Mouse (Mus musculus): Measurements from ENCODE around the gene Plxnb2. TPM values are rescaled to one million over a fixed set of nuclear protein-coding genes. Genes with fewer than 3 reads are reported as not detected.

Plxnb2 gene
- polyA plus RNA-seq, 1 experiment from 2014 or later: 130 TPM

DNA sequence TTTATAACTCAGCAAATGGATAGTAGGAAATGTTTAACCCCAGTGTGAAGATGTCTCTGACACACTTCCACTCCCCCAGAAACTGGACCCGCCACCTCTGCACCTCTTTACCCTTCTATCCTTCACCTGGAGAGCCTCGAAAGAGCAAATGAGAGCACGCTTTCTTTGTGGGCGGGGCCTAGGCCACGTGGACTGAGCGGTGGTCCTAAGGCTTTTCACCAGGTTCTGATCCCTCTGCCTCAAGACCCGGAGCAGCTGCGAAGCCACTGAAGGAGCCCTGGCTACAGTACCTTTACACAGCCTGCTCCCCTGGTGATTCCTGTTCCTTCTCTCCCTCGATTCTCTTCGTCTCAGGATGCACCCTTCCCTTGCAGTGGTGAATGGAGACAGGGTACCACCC lies 33.1 kb downstream of the Plxnb2 start:
- H3K4me3 ChIP-seq: peak overlapping the region; percentile 71; the same call in 1 of the 2 replicates
- no peak overlapping the region for H3K9ac ChIP-seq
- H3K4me2 ChIP-seq: peak overlapping the region; percentile 94
- no peak overlapping the region for H3K27ac ChIP-seq
- H3K4me1 ChIP-seq: peaks cover 41% of the 10 kb centered on the region
- 22% methylated on average over 10 of the region's 10 CpGs for WGBS
- H3K27me3 ChIP-seq: peaks cover 58% of the 10 kb centered on the region
- H3K36me3 ChIP-seq: no peaks in the 10 kb centered on the region
- ATAC-seq (ENCODE audit: insufficient number of reproducible peaks, insufficient read depth, low FRiP score, low TSS enrichment, low read depth): no peak
- H3K9me3 ChIP-seq: no peaks in the 10 kb centered on the region

DNA sequence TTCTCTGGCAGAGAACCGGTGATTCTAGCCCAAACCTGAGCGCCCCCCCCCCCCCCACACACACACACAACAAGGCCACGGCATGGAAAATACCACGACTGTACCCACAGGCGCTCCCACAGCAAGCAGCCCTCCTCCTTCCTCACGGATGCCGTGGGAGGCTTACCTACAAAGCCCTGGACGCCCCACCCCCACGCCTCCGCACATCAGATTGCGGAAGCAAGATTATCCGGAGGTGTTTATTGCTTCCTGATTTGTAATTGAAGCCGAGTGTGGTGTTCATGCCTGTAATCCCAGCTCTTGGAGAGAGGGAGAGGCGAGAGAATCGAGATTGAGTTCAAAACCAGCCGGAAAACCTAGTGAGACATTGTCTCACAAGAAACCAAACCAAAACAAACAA lies 33.6 kb downstream of the Plxnb2 start:
- Histone ChIP-seq H3K4me2 (peak overlapping the region; percentile 94), H3K4me1 (peaks cover 37% of the 10 kb centered on the region), H3K27ac (no peak overlapping the region), H3K4me3 (peak overlapping the region; percentile 33), H3K9ac (peak overlapping the region; percentile 58), H3K9me3 (no peaks in the 10 kb centered on the region), H3K27me3 (peaks cover 63% of the 10 kb centered on the region), H3K36me3 (no peaks in the 10 kb centered on the region)
- no peak for ATAC-seq (ENCODE audit: insufficient number of reproducible peaks, insufficient read depth, low FRiP score, low TSS enrichment, low read depth)
- 8% methylated on average over 16 of the region's 16 CpGs for WGBS

DNA sequence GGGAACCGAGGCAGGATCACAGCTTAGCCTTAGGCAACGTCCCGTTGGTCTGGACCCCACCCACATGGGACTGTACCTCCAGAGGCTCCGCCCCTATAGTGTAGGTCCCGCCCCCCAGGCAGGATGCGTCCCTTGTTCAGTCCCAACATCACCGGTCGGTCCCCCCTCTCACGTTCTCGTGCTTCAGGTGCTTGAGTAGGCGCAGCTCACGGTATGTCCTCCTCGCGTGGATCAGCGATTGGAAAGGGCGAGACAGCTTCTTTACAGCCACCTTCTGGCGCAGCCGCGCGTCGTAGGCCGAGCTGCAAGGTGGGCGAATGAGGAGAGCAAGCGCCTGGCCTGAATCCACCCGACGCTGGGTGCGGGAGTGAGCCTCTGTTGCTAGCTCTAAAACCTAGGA lies 34.1 kb downstream of the Plxnb2 start:
- WGBS: under 1% methylated on average over 27 of the region's 27 CpGs
- no peak overlapping the region for H3K27ac ChIP-seq

DNA sequence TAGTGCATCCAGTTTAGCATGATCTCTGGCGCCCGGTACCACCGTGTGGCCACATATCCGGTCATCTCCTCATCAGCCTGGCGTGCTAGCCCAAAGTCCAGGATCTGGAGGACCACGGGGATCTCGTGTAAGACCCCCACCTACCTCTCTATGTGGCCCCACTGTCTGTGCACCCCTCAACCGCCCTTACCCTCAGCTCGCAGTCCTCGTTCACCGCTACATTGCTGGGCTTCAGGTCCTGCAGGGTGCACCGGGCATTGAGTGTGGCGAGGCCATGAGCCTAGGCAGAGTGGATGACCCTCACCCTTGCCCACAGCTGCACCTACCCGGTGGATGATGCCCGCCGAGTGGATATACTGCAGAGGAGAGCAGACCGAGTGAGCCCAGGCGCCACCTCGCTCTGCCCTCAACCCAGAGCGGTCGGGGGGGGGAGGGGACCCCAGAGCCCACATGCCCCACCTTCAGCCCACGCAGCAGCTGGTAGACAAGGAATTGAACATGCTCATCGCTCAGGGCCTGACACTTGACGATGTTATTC lies 34.7 kb downstream of the Plxnb2 start:
- Histone ChIP-seq H3K4me2 (peak overlapping the region; percentile 94; the same call in 1 of the 2 replicates), H3K9me3 (no peaks in the 10 kb centered on the region), H3K36me3 (no peaks in the 10 kb centered on the region), H3K4me1 (peaks cover 44% of the 10 kb centered on the region), H3K27ac (no peak overlapping the region), H3K9ac (no peak overlapping the region), H3K27me3 (peaks cover 74% of the 10 kb centered on the region), H3K4me3 (peak overlapping the region; percentile 33; the same call in 1 of the 2 replicates)
- WGBS: 74% methylated on average over 24 of the region's 24 CpGs
- ATAC-seq (ENCODE audit: insufficient number of reproducible peaks, insufficient read depth, low FRiP score, low TSS enrichment, low read depth): no peak

More for the DNA sequence above, 34.1 kb downstream of the Plxnb2 start:
- Histone ChIP-seq H3K27me3 (peaks cover 68% of the 10 kb centered on the region), H3K4me2 (peak overlapping the region; percentile 94), H3K4me3 (peak overlapping the region; percentile 33), H3K9me3 (no peaks in the 10 kb centered on the region), H3K9ac (peak overlapping the region; percentile 58), H3K36me3 (no peaks in the 10 kb centered on the region), H3K4me1 (peaks cover 37% of the 10 kb centered on the region)
- no peak for ATAC-seq (ENCODE audit: insufficient number of reproducible peaks, insufficient read depth, low FRiP score, low TSS enrichment, low read depth)

DNA sequence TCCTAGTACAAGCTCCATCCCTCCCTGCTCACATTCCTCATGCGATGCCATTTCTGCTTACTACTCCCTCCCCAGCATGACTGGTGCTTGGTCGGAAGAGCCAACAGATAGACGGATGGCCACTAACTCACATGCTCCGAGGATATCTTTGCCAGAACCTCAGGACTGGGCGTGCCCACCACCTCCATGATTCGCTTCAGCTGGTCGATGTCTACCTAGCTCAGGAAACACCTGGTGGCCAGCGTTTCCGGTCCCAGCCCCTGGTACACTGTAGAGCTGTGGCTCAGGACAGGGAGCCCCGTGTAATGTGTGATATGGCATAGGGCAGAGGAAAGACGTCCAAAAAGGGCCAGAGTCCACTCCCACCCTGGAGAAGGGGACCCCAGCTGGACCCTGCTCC lies 35.6 kb downstream of the Plxnb2 start:
- WGBS: 85% methylated on average over 11 of the region's 11 CpGs
- Histone ChIP-seq H3K4me2 (no peak overlapping the region), H3K4me1 (peaks cover 46% of the 10 kb centered on the region), H3K27me3 (peaks cover 83% of the 10 kb centered on the region), H3K9me3 (no peaks in the 10 kb centered on the region), H3K36me3 (no peaks in the 10 kb centered on the region), H3K4me3 (no peak overlapping the region), H3K9ac (no peak overlapping the region), H3K27ac (no peak overlapping the region)
- ATAC-seq (ENCODE audit: insufficient number of reproducible peaks, insufficient read depth, low FRiP score, low TSS enrichment, low read depth): no peak

DNA sequence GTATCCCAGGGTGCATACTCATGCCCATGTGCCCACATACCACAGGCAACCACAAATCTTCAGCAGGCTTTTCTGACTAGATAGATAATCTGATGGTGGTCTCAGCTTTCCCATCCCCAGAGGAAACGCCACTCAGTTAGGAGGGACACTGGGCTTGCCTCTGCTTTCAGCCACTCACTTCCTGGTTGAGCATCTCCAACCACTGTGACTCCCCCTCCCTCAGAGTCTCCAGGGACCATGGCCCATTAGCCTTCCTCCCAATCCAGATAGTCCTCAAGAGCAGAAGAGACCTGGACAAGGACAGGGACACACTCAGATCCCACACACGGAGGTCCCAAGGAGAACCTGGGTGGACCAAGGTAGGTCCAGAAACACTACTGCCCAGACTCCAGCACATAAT lies 37.5 kb downstream of the Plxnb2 start:
- Histone ChIP-seq H3K4me3 (no peak overlapping the region), H3K27me3 (peaks cover 90% of the 10 kb centered on the region), H3K36me3 (no peaks in the 10 kb centered on the region), H3K9ac (no peak overlapping the region), H3K4me2 (no peak overlapping the region), H3K4me1 (peaks cover 38% of the 10 kb centered on the region), H3K27ac (no peak overlapping the region), H3K9me3 (no peaks in the 10 kb centered on the region)
- ATAC-seq (ENCODE audit: insufficient number of reproducible peaks, insufficient read depth, low FRiP score, low TSS enrichment, low read depth): no peak
- 67% methylated on average over 2 of the region's 2 CpGs for WGBS

DNA sequence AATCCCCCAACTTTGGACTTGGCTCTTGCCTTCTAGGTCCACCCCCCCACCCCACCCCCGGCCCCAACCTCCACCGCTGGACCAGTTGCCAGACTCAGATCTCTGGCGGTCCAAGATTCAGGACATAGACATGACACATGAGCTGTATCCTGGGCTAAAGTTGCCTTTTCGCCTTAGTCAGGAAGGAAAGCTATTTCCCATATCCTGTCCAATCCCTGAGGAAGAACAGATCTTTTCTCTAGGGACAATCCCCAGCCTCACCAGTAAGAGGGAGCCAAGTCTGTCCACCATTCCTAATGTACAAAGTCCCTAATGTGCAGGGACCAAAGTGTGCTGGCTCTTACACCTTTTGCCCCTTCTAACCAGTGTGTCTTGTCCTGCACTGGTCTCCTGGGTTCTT lies 38.7 kb downstream of the Plxnb2 start:
- ATAC-seq (ENCODE audit: insufficient number of reproducible peaks, insufficient read depth, low FRiP score, low TSS enrichment, low read depth): no peak
- Histone ChIP-seq H3K4me1 (peaks cover 28% of the 10 kb centered on the region), H3K9me3 (no peaks in the 10 kb centered on the region), H3K27ac (no peak overlapping the region), H3K36me3 (no peaks in the 10 kb centered on the region), H3K27me3 (peaks cover 83% of the 10 kb centered on the region), H3K4me2 (no peak overlapping the region), H3K9ac (no peak overlapping the region), H3K4me3 (no peak overlapping the region)
- 63% methylated on average over 4 of the region's 4 CpGs for WGBS

DNA sequence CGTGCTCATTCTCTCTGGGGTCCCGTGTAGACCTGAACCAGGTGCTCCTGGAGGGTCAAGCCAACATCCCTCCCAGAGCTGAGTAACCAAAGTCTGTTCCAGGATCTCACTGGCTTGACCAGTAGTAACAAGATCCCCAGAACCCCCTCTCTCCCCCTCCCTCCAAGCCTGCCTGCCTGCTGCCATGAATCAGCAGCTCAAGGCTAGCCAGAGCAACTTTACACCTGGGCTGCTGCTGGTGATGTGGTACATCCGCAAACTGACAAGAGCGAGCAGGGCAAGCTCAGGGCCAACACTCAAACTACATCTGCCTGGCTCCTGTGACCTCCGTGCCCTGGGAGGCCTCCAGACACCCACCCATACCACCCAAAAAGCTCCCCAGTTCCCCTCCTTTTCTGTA lies 39.1 kb downstream of the Plxnb2 start:
- 12% methylated on average over 5 of the region's 5 CpGs for WGBS
- H3K27me3 ChIP-seq: peaks cover 78% of the 10 kb centered on the region
- H3K4me3 ChIP-seq: no peak overlapping the region
- H3K27ac ChIP-seq: no peak overlapping the region
- no peaks in the 10 kb centered on the region for H3K9me3 ChIP-seq
- no peaks in the 10 kb centered on the region for H3K36me3 ChIP-seq
- 0 out of 2 replicates have a peak overlapping the region, but pooled peaks have one; percentile 90 for H3K4me2 ChIP-seq
- no peak overlapping the region for H3K9ac ChIP-seq
- H3K4me1 ChIP-seq: peaks cover 23% of the 10 kb centered on the region
- ATAC-seq (ENCODE audit: insufficient number of reproducible peaks, insufficient read depth, low FRiP score, low TSS enrichment, low read depth): no peak

DNA sequence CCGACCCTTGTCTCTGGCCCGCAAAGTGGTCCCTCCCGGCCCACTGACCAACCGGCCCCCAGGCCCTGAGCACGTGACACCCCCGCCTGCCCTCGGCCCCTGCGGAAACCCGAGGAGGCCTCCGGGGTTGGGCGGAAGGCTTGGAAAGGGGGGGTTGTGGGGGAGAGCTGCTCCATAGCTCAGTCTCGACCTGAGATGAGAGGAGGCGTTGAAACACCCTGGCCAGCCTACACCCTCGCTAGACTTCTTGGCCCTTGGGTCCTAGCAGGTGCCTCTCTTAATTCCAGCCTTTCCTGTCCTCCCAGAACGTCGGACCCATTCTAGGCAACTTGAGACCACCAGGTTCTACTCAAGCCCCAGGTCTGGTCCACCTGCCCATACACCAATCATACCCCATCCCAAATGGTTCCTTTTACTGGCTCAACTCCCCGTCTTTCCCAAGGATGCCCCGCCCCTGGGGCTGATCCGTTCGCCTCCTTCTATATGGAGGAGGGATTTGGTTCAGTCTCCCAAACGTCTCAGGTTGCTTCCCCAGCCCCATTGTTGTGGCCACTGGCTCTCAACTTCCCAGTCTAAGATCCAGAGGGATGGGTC lies 39.8 kb downstream of the Plxnb2 start, which contains the start of gene Mapk12:
Gene Mapk12, minus strand, starts transcription at position 45 of the 594 bp plus-strand sequence.
- no peaks in the 10 kb centered on the region for H3K9me3 ChIP-seq
- peak within 1 kb of the TSS; percentile 90 for H3K4me2 ChIP-seq
- no peak within 1 kb of the TSS for H3K27ac ChIP-seq
- H3K4me3 ChIP-seq: peak within 1 kb of the TSS; percentile 50
- ATAC-seq (ENCODE audit: insufficient number of reproducible peaks, insufficient read depth, low FRiP score, low TSS enrichment, low read depth): 0 out of 2 replicates have a peak, but pooled peaks have one; percentile 37
- H3K36me3 ChIP-seq: no peaks in the 10 kb centered on the region
- WGBS: under 1% methylated on average over 21 of the region's 21 CpGs
- peaks cover 21% of the 10 kb centered on the region for H3K4me1 ChIP-seq
- H3K27me3 ChIP-seq: peaks cover 71% of the 10 kb centered on the region
- H3K9ac ChIP-seq: peak within 1 kb of the TSS; percentile 66

DNA sequence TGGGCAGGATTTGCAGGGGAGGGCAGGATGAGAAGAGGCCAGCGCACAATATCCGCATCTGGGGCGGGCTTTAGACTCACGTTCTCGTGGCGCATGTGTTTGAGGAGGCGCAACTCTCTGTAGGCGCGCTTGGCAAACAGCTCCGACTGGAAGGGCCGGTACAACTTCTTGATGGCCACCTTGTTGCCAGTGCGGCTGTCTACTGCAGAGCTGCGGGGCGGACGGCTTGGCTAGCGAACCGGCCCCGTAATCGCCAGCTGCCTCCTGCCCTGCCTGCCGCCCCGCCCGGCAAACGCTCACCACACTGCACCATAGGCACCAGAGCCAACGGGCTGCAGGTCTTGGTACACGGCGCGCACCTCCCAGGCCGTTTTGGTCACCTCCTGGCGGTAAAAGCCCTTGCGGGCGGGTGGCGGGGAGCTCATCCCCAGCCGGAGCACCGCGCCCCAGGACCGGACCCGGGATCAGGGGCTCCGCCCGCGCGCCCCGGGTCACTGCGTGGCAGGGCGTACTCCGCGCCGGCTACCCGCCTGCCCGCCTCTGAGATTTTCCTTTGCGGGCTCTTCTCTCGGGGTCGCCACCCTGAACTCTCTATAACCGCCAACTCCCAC lies 40.4 kb downstream of the Plxnb2 start:
- Histone ChIP-seq H3K9ac (peak overlapping the region; percentile 66), H3K4me3 (peak overlapping the region; percentile 50), H3K27ac (no peak overlapping the region), H3K9me3 (no peaks in the 10 kb centered on the region), H3K4me2 (peak overlapping the region; percentile 90), H3K36me3 (no peaks in the 10 kb centered on the region), H3K4me1 (peaks cover 21% of the 10 kb centered on the region), H3K27me3 (peaks cover 65% of the 10 kb centered on the region)
- under 1% methylated on average over 53 of the region's 53 CpGs for WGBS
- no peak for ATAC-seq (ENCODE audit: insufficient number of reproducible peaks, insufficient read depth, low FRiP score, low TSS enrichment, low read depth)

DNA sequence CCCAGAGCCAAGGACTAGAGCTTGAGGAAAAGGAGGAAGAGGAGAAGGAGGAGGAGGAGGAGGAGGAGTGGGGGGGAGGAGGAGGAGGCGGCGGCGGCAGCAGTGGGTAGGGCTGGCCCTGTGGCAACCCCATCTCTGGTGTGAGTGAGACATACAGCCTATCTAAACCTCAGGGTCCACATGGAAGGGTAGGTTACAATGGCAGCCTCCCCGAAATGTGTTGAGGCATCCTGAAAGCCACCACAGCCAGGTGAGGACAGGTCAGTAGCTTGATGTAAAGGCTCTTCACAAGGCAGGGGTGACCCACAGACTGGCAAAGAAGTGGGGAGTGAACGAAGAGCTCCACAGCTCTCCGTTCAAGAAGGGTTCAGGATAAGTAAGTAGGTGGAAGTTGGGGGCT lies 42.1 kb downstream of the Plxnb2 start:
- WGBS: 88% methylated on average over 6 of the region's 6 CpGs
- ATAC-seq (ENCODE audit: insufficient number of reproducible peaks, insufficient read depth, low FRiP score, low TSS enrichment, low read depth): no peak
- no peak overlapping the region for H3K4me2 ChIP-seq
- H3K36me3 ChIP-seq: no peaks in the 10 kb centered on the region
- no peak overlapping the region for H3K4me3 ChIP-seq
- no peak overlapping the region for H3K27ac ChIP-seq
- H3K27me3 ChIP-seq: peaks cover 52% of the 10 kb centered on the region
- H3K9me3 ChIP-seq: no peaks in the 10 kb centered on the region
- peaks cover 21% of the 10 kb centered on the region for H3K4me1 ChIP-seq
- H3K9ac ChIP-seq: no peak overlapping the region

DNA sequence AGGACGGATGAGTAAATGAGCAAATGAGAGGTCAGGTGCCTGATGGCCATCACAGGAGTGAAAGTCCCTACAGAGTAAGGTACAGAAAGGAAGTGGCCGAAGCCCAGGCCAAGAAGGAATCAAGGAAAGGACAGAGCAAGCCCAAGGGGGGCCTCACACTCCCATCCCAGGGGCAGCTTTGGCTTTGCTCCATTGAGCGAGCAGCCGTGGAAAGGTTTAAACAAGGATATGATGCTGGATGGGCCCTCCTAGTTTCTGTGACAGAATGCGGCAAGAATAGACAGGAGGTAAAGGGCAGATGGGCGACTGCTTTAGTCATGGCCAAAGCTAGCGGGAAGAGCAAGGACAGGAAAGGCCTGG lies 42.6 kb downstream of the Plxnb2 start:
- no peak for ATAC-seq (ENCODE audit: insufficient number of reproducible peaks, insufficient read depth, low FRiP score, low TSS enrichment, low read depth)
- Histone ChIP-seq H3K4me1 (peaks cover 21% of the 10 kb centered on the region), H3K9me3 (no peaks in the 10 kb centered on the region), H3K27ac (no peak overlapping the region), H3K27me3 (peaks cover 52% of the 10 kb centered on the region), H3K4me3 (no peak overlapping the region), H3K4me2 (no peak overlapping the region), H3K36me3 (no peaks in the 10 kb centered on the region), H3K9ac (no peak overlapping the region)
- 83% methylated on average over 7 of the region's 7 CpGs for WGBS

All from embryonic facial prominence, embryonic 13.5 days (tissue).